ENCODE assay signal across 10 mouse cellular contexts in the genomic region with DNA sequence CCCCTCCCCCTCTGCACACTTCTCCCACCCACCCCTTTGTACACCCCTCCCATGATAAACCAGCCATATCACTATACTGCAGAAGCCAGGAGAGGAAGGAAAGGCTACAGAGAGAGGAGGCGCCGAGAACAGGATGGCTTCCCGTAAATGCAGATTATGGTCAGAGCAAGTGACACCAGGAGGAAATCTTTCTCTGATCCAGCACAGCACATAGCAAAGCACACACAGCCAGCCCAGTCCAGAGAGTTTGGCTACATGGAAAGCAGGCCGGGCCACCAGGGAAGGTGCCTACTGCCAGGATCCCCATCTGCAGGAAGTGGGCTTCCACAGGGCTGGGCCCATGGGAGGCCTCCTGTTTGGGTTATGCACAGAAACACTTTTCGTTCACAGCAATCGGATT.
DNase-seq lines count a peak whose midpoint lies in the region; ATAC-seq and TF ChIP-seq lines count a peak whose summit lies in the region.
"Had no signal": no experiment of that assay in that cellular context is flagged by ENCODE, and none has a peak within 500 bp of the region (broad histone marks: within the 10 kb centered on the region; RNA-seq: fewer than 3 reads in every experiment).

No protein-coding gene starts in this region.

- DNase-seq in kidney, postnatal 36 days, result no peak
- no peak for DNase-seq in heart, postnatal 0 days (ENCODE audit: low spot score)
- no peak for DNase-seq in frontal cortex, postnatal 25 days (ENCODE audit: low spot score in 2 of 2)
- DNase-seq in frontal cortex, adult 2 months (ENCODE audit: extremely low spot score in 1 of 2, low spot score in 1 of 2), result no peak
- DNase-seq: cerebellum, postnatal 14 days; kidney, adult 8-10 months had no signal

- no peak for TF ChIP-seq EP300 in heart, postnatal 0 days (IDR thresholded peaks at IDR 0.05; ENCODE audit: low read depth)

- no peaks in the 10 kb centered on the region; the same call in 1 of the 2 replicates for H3K36me3 ChIP-seq in kidney, embryonic 15.5 days
- H3K36me3 ChIP-seq in embryonic facial prominence, embryonic 13.5 days, result no peaks in the 10 kb centered on the region
- H3K36me3 ChIP-seq in heart, postnatal 0 days (replicated peaks; ENCODE audit: control insufficient read depth, insufficient read depth, low read length), result peaks cover 16% of the 10 kb centered on the region

- H3K9me3 ChIP-seq in kidney, embryonic 15.5 days (replicated peaks), result no peaks in the 10 kb centered on the region
- H3K9me3 ChIP-seq in embryonic facial prominence, embryonic 13.5 days, result no peaks in the 10 kb centered on the region
- H3K9me3 ChIP-seq in heart, postnatal 0 days (replicated peaks; ENCODE audit: control insufficient read depth, low read length), result no peaks in the 10 kb centered on the region
- H3K9me3 ChIP-seq: limb, embryonic 13.5 days had no signal

- 47% methylated on average over 6 of the region's 6 CpGs for WGBS in kidney, embryonic 15.5 days
- 61% methylated on average over 6 of the region's 6 CpGs for WGBS in embryonic facial prominence, embryonic 13.5 days
- 46% methylated on average over 6 of the region's 6 CpGs for WGBS in heart, postnatal 0 days

- TF ChIP-seq CTCF in heart, postnatal 0 days (IDR thresholded peaks at IDR 0.05; ENCODE audit: low read depth), result no peak

- H3K27ac ChIP-seq in kidney, embryonic 15.5 days, result peak overlapping the region; percentile 32; the same call in 1 of the 2 replicates
- H3K27ac ChIP-seq in embryonic facial prominence, embryonic 13.5 days, result no peak overlapping the region
- peak overlapping the region; percentile 18; the same call in 1 of the 2 replicates for H3K27ac ChIP-seq in heart, postnatal 0 days (ENCODE audit: low read depth)
- H3K27ac ChIP-seq: limb, embryonic 13.5 days had no signal

- no peak for ATAC-seq in kidney, embryonic 15.5 days (replicated peaks; ENCODE audit: low FRiP score)
- ATAC-seq in embryonic facial prominence, embryonic 13.5 days (ENCODE audit: insufficient number of reproducible peaks, insufficient read depth, low FRiP score, low TSS enrichment, low read depth), result no peak
- peak; percentile 36 for ATAC-seq in heart, postnatal 0 days (ENCODE audit: insufficient read depth, low read depth)
- ATAC-seq in megakaryocyte progenitor cell, adult 5-6 weeks (replicated peaks; ENCODE audit: poor library complexity), result peak; percentile 32

- H3K4me2 ChIP-seq in kidney, embryonic 15.5 days, result no peak overlapping the region
- peak overlapping the region; percentile 3; the same call in 1 of the 2 replicates for H3K4me2 ChIP-seq in embryonic facial prominence, embryonic 13.5 days
- no peak overlapping the region for H3K4me2 ChIP-seq in heart, postnatal 0 days (ENCODE audit: low read depth, low read length)
- H3K4me2 ChIP-seq: limb, embryonic 13.5 days had no signal

- H3K4me1 ChIP-seq in kidney, embryonic 15.5 days, result peaks cover 15% of the 10 kb centered on the region
- peaks cover 44% of the 10 kb centered on the region for H3K4me1 ChIP-seq in embryonic facial prominence, embryonic 13.5 days
- peaks cover 22% of the 10 kb centered on the region for H3K4me1 ChIP-seq in heart, postnatal 0 days (ENCODE audit: control insufficient read depth, insufficient read depth)

- no peaks in the 10 kb centered on the region for H3K27me3 ChIP-seq in kidney, embryonic 15.5 days
- H3K27me3 ChIP-seq in embryonic facial prominence, embryonic 13.5 days, result no peaks in the 10 kb centered on the region
- no peaks in the 10 kb centered on the region for H3K27me3 ChIP-seq in heart, postnatal 0 days (ENCODE audit: control insufficient read depth, insufficient read depth, low read length)
- H3K27me3 ChIP-seq: limb, embryonic 13.5 days had no signal

- no peak overlapping the region for H3K9ac ChIP-seq in kidney, embryonic 15.5 days
- no peak overlapping the region for H3K9ac ChIP-seq in embryonic facial prominence, embryonic 13.5 days
- no peak overlapping the region for H3K9ac ChIP-seq in heart, postnatal 0 days (replicated peaks; ENCODE audit: low read depth, low read length)
- H3K9ac ChIP-seq: limb, embryonic 13.5 days had no signal

- H3K4me3 ChIP-seq in kidney, embryonic 15.5 days (replicated peaks), result no peak overlapping the region
- no peak overlapping the region for H3K4me3 ChIP-seq in embryonic facial prominence, embryonic 13.5 days
- H3K4me3 ChIP-seq in heart, postnatal 0 days (ENCODE audit: low read depth, low read length), result no peak overlapping the region
- H3K4me3 ChIP-seq: limb, embryonic 13.5 days had no signal

Comparison
In these comparisons a context has a peak if more than half of its experiments do, and no peak if none do; other contexts are left out.
1. ATAC-seq: peak in heart, postnatal 0 days (single experiment) and megakaryocyte progenitor cell, adult 5-6 weeks (single experiment); none in kidney, embryonic 15.5 days (single experiment) and embryonic facial prominence, embryonic 13.5 days (single experiment).